Comparison of ENCODE assay signal across 9 mouse cellular contexts in genomic region chr6:143114556-143114955, GRCm38 (mm10). TPM values are rescaled to one million over a fixed set of nuclear protein-coding genes. Genes with fewer than 3 reads are reported as not detected.
DNase-seq lines count a peak whose midpoint lies in the region; ATAC-seq and TF ChIP-seq lines count a peak whose summit lies in the region.
"Had no signal": no experiment of that assay in that cellular context is flagged by ENCODE, and none has a peak within 500 bp of the region (broad histone marks: within the 10 kb centered on the region; RNA-seq: fewer than 3 reads in every experiment).

No protein-coding gene starts in this region.

- TF ChIP-seq CTCF in spleen, adult 2 months (IDR thresholded peaks at IDR 0.05; ENCODE audit: extremely low read depth, insufficient read depth, insufficient read length, insufficient replicate concordance): peak; percentile 37; the same call in 1 of the 2 replicates

- intact Hi-C loops in heart, postnatal 25 days (cut with DNase I): no loop called here

- no peak overlapping the region for H3K9ac ChIP-seq in liver, embryonic 15.5 days

- H3K27ac ChIP-seq in liver, embryonic 15.5 days (replicated peaks): peak overlapping the region; percentile 59
- H3K27ac ChIP-seq in spleen, adult 2 months (ENCODE audit: insufficient read depth, low read length): peak overlapping the region; percentile 64

- H3K4me2 ChIP-seq in liver, embryonic 15.5 days: peak overlapping the region; percentile 42

- no peak for TF ChIP-seq POLR2A in spleen, adult 2 months (IDR thresholded peaks at IDR 0.05; ENCODE audit: low read depth, low read length)

- no peaks in the 10 kb centered on the region for H3K36me3 ChIP-seq in liver, embryonic 15.5 days (replicated peaks)
- no peaks in the 10 kb centered on the region for H3K36me3 ChIP-seq in spleen, adult 2 months (ENCODE audit: control insufficient read depth, insufficient read depth, low read length)

- H3K27me3 ChIP-seq in liver, embryonic 15.5 days: no peaks in the 10 kb centered on the region
- H3K27me3 ChIP-seq in spleen, adult 2 months (ENCODE audit: control insufficient read depth, insufficient read depth, low read length): no peaks in the 10 kb centered on the region
- H3K27me3 ChIP-seq: Patski had no signal

- no peaks in the 10 kb centered on the region for H3K9me3 ChIP-seq in liver, embryonic 15.5 days (replicated peaks)

- no peak overlapping the region for H3K4me3 ChIP-seq in liver, embryonic 15.5 days (replicated peaks)
- no peak overlapping the region for H3K4me3 ChIP-seq in spleen, adult 2 months (ENCODE audit: extremely low read depth, insufficient read depth, insufficient read length)

- peaks cover 13% of the 10 kb centered on the region for H3K4me1 ChIP-seq in liver, embryonic 15.5 days (replicated peaks)
- peaks cover 5% of the 10 kb centered on the region; the same call in 1 of the 2 replicates for H3K4me1 ChIP-seq in spleen, adult 2 months (ENCODE audit: control insufficient read depth, insufficient read depth, insufficient read length)

- WGBS in liver, embryonic 15.5 days (ENCODE audit: insufficient replicate concordance): 6% methylated on average over 2 of the region's 2 CpGs
- WGBS in spleen, adult 2 months: 2% methylated on average over 2 of the region's 2 CpGs

- ATAC-seq in liver, embryonic 15.5 days (ENCODE audit: insufficient read depth): peak; percentile 49; the same call in 1 of the 2 replicates
- ATAC-seq: Patski had no signal

- DNase-seq in heart, adult 11 months: peak; percentile 96
- no peak for DNase-seq in heart, postnatal 25 days (ENCODE audit: low spot score)
- DNase-seq in adrenal gland, postnatal 14 days: peak; percentile 82
- DNase-seq in heart, postnatal 4 days: peak; percentile 34
- peak; percentile 63 to 70 for DNase-seq in spleen, adult 2 months (ENCODE audit: low read depth in 1 of 2, low spot score in 2 of 2)
- no peak for DNase-seq in gastrocnemius, adult 8-10 months (ENCODE audit: low spot score in 2 of 2)
- DNase-seq in right cerebral cortex, postnatal 4 days: no peak

RNA-seq across cellular contexts. Expression of gene C2cd5, which starts 14.6 kb away (rescaled TPM):
- 10 to 100 TPM; 15.4 to 16.7 TPM for total RNA-seq in heart, postnatal 25 days (2021)
- total RNA-seq in adrenal gland, postnatal 14 days (2021): 18.5 and 23.5 TPM in 2 replicates
- total RNA-seq in heart, postnatal 4 days (2021): 10 to 100 TPM; 21.5 to 24.9 TPM
- polyA plus RNA-seq in liver, embryonic 15.5 days (2015; fragmentation: Nextera tagmentation; extraction: Ambion mirVana): 17.8 TPM in 2 replicates
- polyA plus RNA-seq in spleen, adult 2 months (2012; rRNA removed): 13.7 and 16.0 TPM in 2 replicates
- total RNA-seq in gastrocnemius, adult 8-10 months (2022): 1 to 10 TPM; 5.2 to 9.0 (median 7.5) TPM

RNA-seq across cellular contexts. Expression of gene Etnk1, which starts 52.5 kb away (rescaled TPM):
- total RNA-seq in heart, postnatal 25 days (2021): 10 to 100 TPM; 23.1 to 26.1 TPM
- 93.9 and 105 TPM in 2 replicates for total RNA-seq in adrenal gland, postnatal 14 days (2021)
- 10 to 100 TPM; 27.0 to 28.1 TPM for total RNA-seq in heart, postnatal 4 days (2021)
- 7.4 and 8.9 TPM in 2 replicates for polyA plus RNA-seq in liver, embryonic 15.5 days (2015; fragmentation: Nextera tagmentation; extraction: Ambion mirVana)
- polyA plus RNA-seq in spleen, adult 2 months (2012; rRNA removed): 38.3 and 121 TPM in 2 replicates
- 10 to 100 TPM; 14.4 to 17.9 (median 16.1) TPM for total RNA-seq in gastrocnemius, adult 8-10 months (2022)

Comparison
In these comparisons a context has a peak if more than half of its experiments do, and no peak if none do; other contexts are left out.
1. DNase-seq: peak in heart, adult 11 months (single experiment), adrenal gland, postnatal 14 days (single experiment), heart, postnatal 4 days (single experiment) and spleen, adult 2 months (2 of 2); none in heart, postnatal 25 days (single experiment), gastrocnemius, adult 8-10 months (0 of 2) and right cerebral cortex, postnatal 4 days (single experiment).